Mouse (Mus musculus) liver, embryonic 14.5 days (tissue): ENCODE data around the gene Nr2f2. TPM values are rescaled to one million over a fixed set of nuclear protein-coding genes. Genes with fewer than 3 reads are reported as not detected.

Experiments
- ATAC-seq: fragments of 200-750 bp; cut with Nextera tagmentation; 2 replicates; pipeline ENCODE4 v1.8.0; 2017; ENCODE audit warnings: moderate number of reproducible peaks, mild to moderate bottlenecking, moderate library complexity; ENCODE audit not compliant: insufficient read depth
- DNase-seq, 3 experiments: peaks; one replicate each; pipeline ENCODE4 v3.0.0-alpha.2; 2012 to 2013; ENCODE audit warnings: low read depth in 3 of 3, low spot score in 3 of 3
- H3K27ac ChIP-seq: fragments of 300-500 bp; sonication (generic); 2 replicates; pipeline ENCODE4 v1.5.1; 2014; ENCODE audit warnings: moderate library complexity, mild to moderate bottlenecking, control low read depth, inconsistent platforms
- H3K27me3 ChIP-seq: fragments of 300-500 bp; sonication (generic); 2 replicates; pipeline ENCODE4 v1.6.1; 2014; ENCODE audit warnings: mild to moderate bottlenecking, low read length, moderate library complexity; ENCODE audit not compliant: control insufficient read depth, insufficient read depth
- H3K36me3 ChIP-seq: fragments of 300-500 bp; sonication (generic); replicated peaks from 2 replicates; pipeline ENCODE4 v1.6.1; 2014; ENCODE audit warnings: low read depth; ENCODE audit not compliant: control insufficient read depth, insufficient read depth
- H3K4me1 ChIP-seq, 2 experiments: fragments of 200-500 bp in 1 of 2; fragments of 300-500 bp in 1 of 2; sonication (generic) in 1 of 2; replicated peaks; 2 replicates each; pipeline ENCODE4 v1.6.1; 2012 to 2014; ENCODE audit warnings: antibody characterized with exemption in 1 of 2, inconsistent platforms in 1 of 2, low read length in 1 of 2; ENCODE audit not compliant: control insufficient read depth in 2 of 2, insufficient read depth in 2 of 2
- H3K4me2 ChIP-seq: fragments of 300-500 bp; sonication (generic); 2 replicates; pipeline ENCODE4 v1.6.1; 2014; ENCODE audit warnings: low read depth, mild to moderate bottlenecking, control low read depth, moderate library complexity
- H3K4me3 ChIP-seq, 2 experiments: fragments of 200-500 bp in 1 of 2; fragments of 300-500 bp in 1 of 2; sonication (generic) in 1 of 2; 2 replicates each; pipeline ENCODE4 v1.5.1; 2012 to 2014; ENCODE audit warnings: low read depth in 2 of 2, low read length in 2 of 2, mild to moderate bottlenecking in 2 of 2, control low read depth in 1 of 2, inconsistent platforms in 1 of 2, moderate library complexity in 1 of 2; ENCODE audit not compliant: insufficient read depth in 1 of 2
- H3K9ac ChIP-seq: fragments of 300-500 bp; sonication (generic); replicated peaks from 2 replicates; pipeline ENCODE4 v1.6.1; 2014; ENCODE audit warnings: mild to moderate bottlenecking, control low read depth, moderate library complexity
- H3K9me3 ChIP-seq: fragments of 300-500 bp; sonication (generic); 2 replicates; pipeline ENCODE4 v1.6.1; 2016; ENCODE audit warnings: low read length, mixed read lengths; ENCODE audit not compliant: control insufficient read depth
- CTCF ChIP-seq: IDR thresholded peaks from 2 replicates; pipeline ENCODE4 v1.5.1; 2016; ENCODE audit warnings: antibody characterized with exemption, low read depth, control low read depth
- EP300 ChIP-seq: IDR thresholded peaks from 2 replicates; pipeline ENCODE4 v1.6.1; 2016; ENCODE audit warnings: antibody characterized with exemption, low read depth
- WGBS: fragments of 180-500 bp; shearing (Covaris S2); extraction: QIAGEN DNeasy Blood & Tissue Kit; methylation state at CpG from one replicate; pipeline ENCODE4 v1.1.7; 2014; ENCODE audit not compliant: insufficient replicate concordance; 5-methylcytosine and 5-hydroxymethylcytosine counted together
- polyA plus RNA-seq, 2 experiments: library from polyadenylated mRNA; depleted of rRNA in 1 of 2; stranded (reverse) in 1 of 2; unstranded in 1 of 2; fragments of >200 nt; fragmentation: Nextera tagmentation in 1 of 2; extraction: Ambion mirVana in 1 of 2; gene quantifications; 2 replicates each; pipeline versions ENCODE4 v1.2.1 to v1.2.3; 2012 to 2014

Gene Nr2f2
- polyA plus RNA-seq, 2 experiments, result 6.3 to 12.0 TPM

- Histone ChIP-seq H3K27ac (no peak overlapping the region), H3K27me3 (peaks cover 43% of the 10 kb centered on the region), H3K4me1 (0 out of 4 replicates have a peak, but pooled peaks cover 0 to 2% of the 10 kb centered on the region in 2 experiments), H3K4me3 (no peak overlapping the region), H3K4me2 (no peak overlapping the region), H3K9ac (no peak overlapping the region), H3K36me3 (no peaks in the 10 kb centered on the region), H3K9me3 (no peaks in the 10 kb centered on the region)
- no peak for TF ChIP-seq CTCF
- TF ChIP-seq EP300, result no peak
- ATAC-seq (no peak), DNase-seq (no peak)
- WGBS, result 18% methylated on average over 2 of the region's 2 CpGs
Observed at GRCm38 (mm10) chr7:70342076-70342475, 24.5 kb downstream of the Nr2f2 start.

DNA sequence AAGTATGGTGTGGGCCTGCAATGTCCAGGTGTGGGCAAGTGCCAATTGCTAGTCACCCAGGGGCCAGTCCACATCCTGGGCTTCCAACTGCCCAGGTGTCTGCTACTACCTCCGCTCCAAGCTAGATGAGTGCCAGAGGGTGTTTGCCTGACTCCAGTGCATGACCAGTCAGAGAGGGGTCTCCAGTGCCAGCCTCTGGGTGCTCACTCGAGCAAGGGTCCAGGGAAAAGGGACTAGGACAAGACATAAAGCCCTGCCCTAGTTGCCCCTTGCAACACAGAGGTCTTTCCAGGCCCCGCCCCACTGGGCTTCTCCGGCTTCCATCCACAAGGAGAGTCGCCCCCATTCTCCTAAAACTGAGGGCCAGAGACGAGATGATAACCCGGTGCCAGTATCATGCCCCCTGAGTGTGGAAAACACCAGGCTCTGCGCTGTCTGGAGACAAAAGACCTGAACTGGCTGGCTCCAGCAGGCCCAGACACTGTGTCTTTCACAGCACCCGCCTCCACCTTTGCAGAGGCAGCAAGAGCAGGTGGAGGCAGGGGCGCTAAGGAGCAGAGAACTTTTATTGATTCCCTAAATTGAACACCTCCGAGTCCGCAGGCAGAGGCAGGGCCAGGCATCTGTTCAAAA, 26.4 kb downstream of the Nr2f2 start:
- no peaks in the 10 kb centered on the region for H3K9me3 ChIP-seq
- ATAC-seq, result no peak
- no peaks in the 10 kb centered on the region for H3K36me3 ChIP-seq
- DNase-seq, result no peak
- no peak overlapping the region for H3K27ac ChIP-seq
- WGBS, result 13% methylated on average over 12 of the region's 12 CpGs
- H3K27me3 ChIP-seq, result peaks cover 36% of the 10 kb centered on the region
- no peak overlapping the region for H3K9ac ChIP-seq
- TF ChIP-seq CTCF (no peak), EP300 (no peak)
- no peaks in the 10 kb centered on the region for H3K4me1 ChIP-seq
- no peak overlapping the region for H3K4me2 ChIP-seq
- no peak overlapping the region for H3K4me3 ChIP-seq

GRCm38 (mm10) chr7:70338265-70338640, 28.3 kb downstream of the Nr2f2 start:
- Histone ChIP-seq H3K27ac (no peak overlapping the region), H3K4me1 (no peaks in the 10 kb centered on the region), H3K9ac (no peak overlapping the region), H3K4me3 (no peak overlapping the region), H3K4me2 (no peak overlapping the region), H3K36me3 (no peaks in the 10 kb centered on the region), H3K27me3 (peaks cover 42% of the 10 kb centered on the region), H3K9me3 (no peaks in the 10 kb centered on the region)
- TF ChIP-seq CTCF (no peak), EP300 (no peak)
- DNase-seq (no peak), ATAC-seq (no peak)
- 9% methylated on average over 7 of the region's 7 CpGs for WGBS

DNA sequence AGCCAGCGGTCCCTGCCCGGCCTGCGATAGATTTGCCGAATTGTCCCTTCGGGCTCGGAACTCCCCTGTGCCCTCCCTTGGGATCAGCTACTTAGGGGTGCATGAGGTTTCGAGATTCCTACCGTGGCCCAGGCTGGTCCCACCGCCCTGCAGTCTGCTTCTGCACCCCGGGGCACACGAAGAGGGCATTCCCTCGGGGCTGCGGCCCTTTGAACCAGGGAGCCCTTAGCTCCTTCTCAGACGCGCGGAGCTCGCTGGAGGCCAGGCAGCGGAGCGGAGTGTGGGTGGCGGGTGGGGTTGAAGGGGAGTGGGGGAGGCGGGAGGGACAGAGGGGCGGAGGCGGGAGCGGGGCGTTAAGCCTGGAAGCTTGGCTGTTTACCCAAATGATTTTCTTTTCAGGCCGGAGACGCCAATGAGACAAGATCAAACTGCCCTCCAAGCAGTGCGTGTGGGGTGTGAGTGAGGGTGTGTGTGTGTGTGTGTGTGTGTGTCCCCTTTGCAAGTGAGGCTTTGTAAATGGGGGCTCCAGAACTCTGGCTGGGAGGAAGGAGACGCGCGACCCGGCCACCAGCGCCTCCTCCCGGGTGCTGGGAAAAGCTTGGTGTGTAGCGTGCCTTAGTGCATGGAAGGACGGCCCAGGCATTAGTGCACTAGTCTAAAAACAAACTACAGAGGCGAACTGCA, 28.8 kb downstream of the Nr2f2 start:
- H3K9ac ChIP-seq, result no peak overlapping the region
- peak overlapping the region; percentile 29 for H3K4me2 ChIP-seq
- H3K36me3 ChIP-seq, result no peaks in the 10 kb centered on the region
- H3K27ac ChIP-seq, result no peak overlapping the region
- no peaks in the 10 kb centered on the region for H3K9me3 ChIP-seq
- WGBS, result 2% methylated on average over 37 of the region's 37 CpGs
- TF ChIP-seq EP300 (no peak), CTCF (no peak)
- no peak for DNase-seq
- peak overlapping the region in 1 of 2 experiments; percentile 6; a peak in 1 of 4 replicates for H3K4me3 ChIP-seq
- H3K27me3 ChIP-seq, result peaks cover 48% of the 10 kb centered on the region
- H3K4me1 ChIP-seq, result no peaks in the 10 kb centered on the region
- no peak for ATAC-seq

DNA sequence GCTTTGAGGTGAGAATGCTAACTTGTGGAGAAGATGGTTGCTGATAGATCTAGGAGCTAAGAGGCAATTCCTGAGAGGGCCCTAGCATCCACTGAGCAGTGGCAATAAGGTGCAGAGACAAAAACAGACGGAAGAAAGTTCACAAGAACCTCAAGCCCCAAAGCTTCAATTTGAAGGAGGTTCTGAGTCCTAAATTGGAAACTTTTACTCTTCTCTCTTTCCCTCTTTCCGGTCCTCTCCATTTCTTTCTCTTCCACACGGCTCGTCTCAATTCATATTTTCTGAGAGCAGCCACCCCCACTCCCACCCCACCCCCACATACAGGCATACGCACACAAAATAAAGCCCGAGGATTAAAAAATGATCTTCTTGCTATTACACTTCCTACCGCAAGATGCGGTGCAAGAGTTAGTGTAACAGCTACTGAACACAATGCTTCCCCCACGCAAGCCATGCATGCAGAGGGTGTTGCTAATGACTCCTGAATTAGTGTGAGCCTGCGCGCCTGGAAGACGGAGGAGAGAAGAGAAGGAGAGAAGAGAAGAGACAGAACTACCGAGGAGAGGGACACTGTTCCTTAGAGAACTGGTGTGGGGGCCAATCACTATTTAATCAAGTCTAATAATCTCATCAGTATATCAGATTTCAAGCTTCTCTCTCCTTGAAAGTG, 29.8 kb downstream of the Nr2f2 start:
- ATAC-seq (no peak), DNase-seq (no peak)
- TF ChIP-seq CTCF, result no peak
- no peak for TF ChIP-seq EP300
- Histone ChIP-seq H3K27me3 (peaks cover 58% of the 10 kb centered on the region), H3K9me3 (no peaks in the 10 kb centered on the region), H3K4me2 (no peak overlapping the region), H3K36me3 (no peaks in the 10 kb centered on the region), H3K27ac (no peak overlapping the region), H3K4me1 (no peaks in the 10 kb centered on the region), H3K4me3 (no peak overlapping the region), H3K9ac (no peak overlapping the region)
- 11% methylated on average over 13 of the region's 13 CpGs for WGBS
